Mouse (Mus musculus): ENCODE data around the gene Cwf19l1.

The Cwf19l1 gene

DNA sequence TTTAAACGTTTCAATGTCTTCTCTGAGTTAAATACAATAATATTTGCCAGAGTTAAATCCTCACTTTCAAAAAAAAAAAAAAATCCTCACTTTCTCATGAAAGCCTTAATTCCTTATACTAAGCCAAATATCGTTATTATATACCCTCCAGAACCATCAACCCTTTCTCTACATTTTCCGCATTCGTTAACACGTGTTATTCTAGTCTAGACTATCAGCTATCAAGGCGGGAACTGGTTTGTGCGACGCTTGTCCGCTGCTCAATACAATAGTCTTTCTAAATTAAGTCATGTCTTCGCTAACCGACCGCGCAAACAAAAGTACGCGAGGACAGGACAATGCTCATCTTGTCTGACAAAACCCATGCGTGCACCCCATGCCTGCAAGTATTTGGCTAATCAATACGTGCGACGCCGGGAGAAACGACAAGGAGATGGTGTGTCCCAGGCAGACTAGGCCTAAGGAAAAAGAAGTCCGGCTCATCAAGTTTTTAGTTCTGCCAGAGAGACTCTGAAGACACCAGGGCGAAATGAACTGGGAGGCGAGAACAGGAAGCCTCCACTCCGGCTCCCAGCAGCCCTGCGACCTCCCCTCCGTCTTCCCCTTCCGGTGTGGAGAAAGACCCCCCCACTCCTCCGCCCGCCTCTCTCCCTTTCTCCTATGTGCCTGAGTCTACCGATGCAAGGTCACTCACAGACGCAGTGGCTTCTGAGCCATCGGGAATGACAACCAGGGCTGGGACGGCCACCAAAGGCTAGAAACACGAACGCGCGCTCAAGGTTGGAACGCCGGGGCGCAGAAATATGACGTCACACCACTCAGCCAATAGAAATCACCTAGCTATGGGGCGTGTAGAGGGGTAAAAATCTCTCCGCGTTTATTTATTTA lies at the start of gene Cwf19l1:
Gene Cwf19l1 (minus strand): TSS at position 805 of the 888 bp plus-strand sequence.
- WGBS: under 1% methylated on average over 45 of the region's 45 CpGs

DNA sequence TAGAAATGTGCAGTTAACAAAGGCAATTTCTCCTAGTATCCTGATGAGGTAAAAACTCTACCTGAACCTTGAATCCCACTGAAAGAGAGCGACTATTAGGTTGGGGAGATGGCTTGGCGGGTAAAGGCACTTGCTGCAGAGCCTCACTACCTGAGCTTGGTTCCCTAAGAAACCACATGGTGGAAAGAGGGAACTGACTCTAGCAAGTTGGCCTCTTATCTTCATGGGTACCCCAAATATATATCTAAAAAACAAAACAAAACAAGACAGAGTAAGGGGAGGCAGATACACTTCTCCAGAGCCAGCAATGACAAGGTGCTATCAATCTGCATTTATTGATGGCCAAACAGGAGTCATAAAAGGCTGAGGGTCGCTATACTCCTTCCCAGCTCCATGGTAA lies 48.3 kb upstream of the Cwf19l1 start:
- WGBS: 79% methylated on average over 3 of the region's 3 CpGs

DNA sequence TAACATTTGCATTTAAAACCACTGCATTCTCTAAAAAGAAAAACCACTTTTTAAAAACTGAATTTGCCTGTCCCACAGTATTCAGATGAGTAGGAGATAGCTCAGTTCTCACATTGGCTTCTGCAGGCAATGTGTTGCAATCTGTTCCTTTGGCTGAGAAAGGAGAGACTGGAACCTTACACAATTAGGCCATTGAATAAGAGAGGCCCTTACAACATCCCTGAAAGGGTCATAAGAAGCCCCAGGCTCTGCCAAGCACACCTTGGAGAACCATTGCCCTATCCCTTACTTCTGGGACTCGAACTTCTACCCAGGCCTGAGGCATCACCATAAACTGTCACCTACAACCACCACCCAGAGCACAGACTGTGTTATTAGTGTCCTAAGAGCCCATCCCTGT lies 44.8 kb upstream of the Cwf19l1 start:
- 78% methylated on average over 1 of the region's 1 CpGs for WGBS

DNA sequence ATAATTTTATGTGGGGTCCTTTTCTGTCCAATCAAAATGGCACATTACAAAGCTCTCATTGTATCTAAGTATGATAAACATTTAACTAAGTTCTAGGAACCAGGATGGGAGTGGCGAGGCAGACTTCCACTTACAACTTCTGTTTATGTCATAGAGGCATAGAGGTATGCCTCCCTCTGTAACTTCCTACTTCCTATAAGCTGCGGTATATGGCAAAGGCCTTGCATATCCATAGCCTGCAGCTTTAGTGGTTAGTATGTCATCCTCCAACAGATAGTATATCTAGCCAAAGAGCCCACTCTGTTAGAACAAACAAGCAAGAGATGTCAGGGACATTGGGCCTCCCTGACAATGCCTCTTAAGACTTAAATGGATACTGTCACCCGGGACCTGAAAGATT lies 41.1 kb upstream of the Cwf19l1 start:
- WGBS: 87% methylated on average over 3 of the region's 3 CpGs

DNA sequence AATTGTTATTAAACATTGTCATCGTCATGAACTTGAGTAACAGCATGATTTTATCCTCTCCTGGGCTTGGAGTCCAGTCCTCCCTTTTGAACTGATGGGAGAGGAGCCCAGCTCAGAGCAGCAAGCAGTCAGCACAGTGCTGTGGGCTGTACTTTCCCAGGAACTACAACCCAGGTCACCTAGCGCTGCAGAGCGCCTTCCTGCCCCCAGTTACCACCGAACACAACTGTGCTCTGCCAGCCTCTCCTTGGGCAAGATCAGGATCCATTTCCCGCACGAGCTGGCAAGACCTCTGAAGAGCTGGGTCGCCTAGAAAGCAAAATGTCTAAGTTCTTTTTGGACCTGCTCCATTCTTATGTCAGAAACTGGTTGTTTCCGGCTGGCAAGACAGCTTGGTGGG lies 39.2 kb upstream of the Cwf19l1 start:
- WGBS: 58% methylated on average over 8 of the region's 8 CpGs

DNA sequence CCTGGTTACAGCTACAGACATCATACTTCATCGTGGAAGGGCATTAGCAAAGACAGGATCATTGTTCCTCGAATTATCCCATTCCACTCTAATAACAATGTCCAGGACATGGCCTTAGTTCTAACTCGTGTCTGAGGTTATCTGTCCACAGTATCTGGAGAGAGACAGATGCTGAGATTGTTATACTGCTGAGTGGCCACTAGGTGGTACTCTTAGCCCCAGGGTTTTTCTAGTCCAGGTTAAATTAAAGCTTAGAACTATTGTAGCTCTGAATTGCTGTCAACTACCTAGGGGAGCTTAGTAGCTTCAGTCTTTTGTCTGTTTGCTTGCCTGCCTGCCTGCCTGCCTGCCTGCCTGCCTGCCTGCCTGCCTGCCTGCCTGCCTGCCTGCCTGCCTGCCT lies 25.8 kb upstream of the Cwf19l1 start:
- WGBS: 15% methylated on average over 3 of the region's 3 CpGs

DNA sequence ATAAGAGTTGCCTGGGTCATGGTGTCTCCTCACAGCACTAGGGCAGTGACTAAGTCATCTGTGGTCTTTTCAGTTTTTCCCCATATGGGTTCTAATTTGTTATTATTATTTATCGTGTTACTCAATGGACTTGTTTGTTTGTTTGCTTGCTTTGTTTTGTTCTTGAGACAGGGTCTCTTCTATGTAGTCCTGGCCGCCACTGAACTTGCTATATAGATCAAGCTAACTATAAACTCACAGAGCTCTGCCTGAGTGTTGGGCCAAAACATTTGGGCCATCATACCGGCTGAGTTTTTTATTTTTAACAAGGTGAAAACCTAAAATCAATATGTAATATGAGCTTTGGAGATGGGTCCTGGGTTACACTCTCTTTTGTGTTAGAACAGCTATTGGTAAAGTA lies 23.7 kb upstream of the Cwf19l1 start:
- 89% methylated on average over 3 of the region's 3 CpGs for WGBS

DNA sequence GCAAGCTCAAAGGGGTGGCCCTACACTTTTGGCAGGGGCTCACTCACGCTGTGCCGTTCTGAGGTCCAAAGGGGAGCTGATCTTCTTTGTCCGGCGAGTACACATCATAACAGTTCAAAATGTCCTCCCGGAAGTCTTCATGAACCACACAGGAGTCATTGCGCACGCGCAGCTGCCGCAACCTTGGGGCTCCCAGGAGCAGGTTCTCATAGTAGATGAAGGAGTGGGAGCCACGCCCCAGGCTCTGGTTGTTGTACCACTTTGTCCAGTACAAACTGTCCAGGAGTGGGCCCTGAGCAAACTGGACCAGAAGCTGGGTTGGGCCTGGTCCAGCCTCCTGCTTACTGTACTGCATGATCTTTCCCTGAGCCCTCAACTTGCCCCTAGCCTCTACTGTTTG lies 21.3 kb upstream of the Cwf19l1 start:
- WGBS: 96% methylated on average over 10 of the region's 10 CpGs

DNA sequence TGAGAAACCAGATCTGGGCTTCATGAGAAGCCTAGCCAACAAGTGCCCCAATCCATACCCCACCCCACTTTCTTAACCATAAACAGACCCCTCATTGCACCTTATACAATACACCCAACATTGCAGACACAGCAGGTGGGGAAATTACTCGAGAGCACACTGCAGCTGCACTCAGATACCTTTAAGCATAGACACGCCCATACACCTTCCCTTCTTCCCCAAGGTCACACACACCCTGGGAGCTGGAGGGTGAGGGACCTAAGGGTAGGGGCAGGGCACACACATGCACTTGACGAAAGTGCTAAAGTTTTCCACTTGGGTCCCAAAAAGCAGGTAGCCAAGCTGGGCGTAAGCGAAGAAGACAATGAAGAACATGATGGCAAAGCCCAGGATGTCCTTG lies 18.1 kb upstream of the Cwf19l1 start:
- WGBS: 85% methylated on average over 5 of the region's 5 CpGs

DNA sequence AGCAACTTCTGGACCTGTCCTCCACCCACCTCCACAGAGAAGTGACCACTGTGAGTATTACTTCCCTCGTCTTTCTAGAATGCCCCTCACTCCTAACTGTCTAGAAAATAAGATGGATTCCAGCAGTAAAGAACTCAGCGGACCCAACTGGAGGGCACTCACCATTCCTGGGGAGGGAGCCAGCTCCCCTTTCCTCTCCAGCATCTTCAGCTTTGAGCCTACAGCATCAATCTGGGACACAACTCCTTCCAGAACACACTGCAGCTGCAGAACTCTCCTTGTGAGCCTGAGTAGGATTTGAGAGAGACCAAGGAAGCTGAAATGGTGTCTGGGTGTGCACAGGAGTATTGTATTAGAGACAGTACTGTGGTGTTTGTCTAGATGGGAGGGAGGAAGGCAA lies 13.3 kb upstream of the Cwf19l1 start:
- 70% methylated on average over 2 of the region's 2 CpGs for WGBS

DNA sequence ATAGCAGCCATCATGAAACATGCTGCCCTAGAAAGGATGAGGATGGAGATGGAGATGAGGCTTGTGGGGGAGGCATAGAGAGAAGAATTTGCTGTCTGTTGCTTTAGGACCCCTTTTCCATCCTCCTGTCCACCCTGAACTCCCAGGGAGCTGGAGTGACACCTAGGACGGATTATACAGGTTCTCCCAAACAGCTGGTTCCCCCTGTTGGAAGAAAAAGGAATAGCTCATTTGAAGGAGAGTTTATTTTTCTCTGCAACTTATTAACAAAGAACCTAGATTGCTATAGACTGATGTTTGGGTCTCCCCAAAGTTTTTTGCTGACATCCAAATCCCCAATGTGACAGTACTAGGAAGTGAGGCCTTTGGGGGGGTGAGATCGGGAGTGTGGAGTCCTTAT lies 12.7 kb upstream of the Cwf19l1 start:
- 40% methylated on average over 2 of the region's 2 CpGs for WGBS

DNA sequence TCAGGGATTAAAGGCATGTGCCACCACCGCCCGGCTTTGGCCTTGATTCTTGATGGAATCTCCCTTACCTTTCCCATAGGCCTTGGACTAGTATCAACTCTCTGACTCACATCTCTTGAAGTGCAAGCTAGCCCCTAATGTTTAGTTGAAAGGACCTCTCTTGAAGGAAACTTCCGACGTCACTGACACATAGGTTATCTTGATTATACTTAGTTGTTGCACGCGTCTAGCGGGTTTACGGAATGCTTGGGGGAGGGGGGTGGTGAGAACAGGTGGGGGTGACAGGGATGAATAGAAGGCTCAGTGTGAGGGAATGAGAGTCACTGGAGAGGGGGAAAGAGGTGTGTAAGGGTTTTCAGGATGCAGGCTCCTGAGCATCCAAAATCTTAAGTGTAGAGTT lies 11.3 kb upstream of the Cwf19l1 start:
- 94% methylated on average over 8 of the region's 8 CpGs for WGBS

DNA sequence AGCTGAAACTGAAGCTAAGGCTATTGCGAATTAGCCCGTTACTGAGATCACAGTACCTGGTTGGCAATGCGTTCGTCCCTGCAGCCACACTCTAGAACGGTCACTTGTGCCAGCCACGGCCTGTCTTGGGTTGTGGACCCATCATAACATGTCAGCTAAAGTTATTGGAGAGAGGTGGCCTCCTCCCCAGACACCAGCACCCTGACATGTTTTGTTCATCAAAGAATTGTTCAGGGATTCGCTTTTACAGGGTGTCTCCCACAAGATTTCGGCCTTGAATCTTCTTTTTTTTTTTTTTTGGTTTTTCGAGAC lies 10.8 kb upstream of the Cwf19l1 start:
- 56% methylated on average over 9 of the region's 9 CpGs for WGBS

DNA sequence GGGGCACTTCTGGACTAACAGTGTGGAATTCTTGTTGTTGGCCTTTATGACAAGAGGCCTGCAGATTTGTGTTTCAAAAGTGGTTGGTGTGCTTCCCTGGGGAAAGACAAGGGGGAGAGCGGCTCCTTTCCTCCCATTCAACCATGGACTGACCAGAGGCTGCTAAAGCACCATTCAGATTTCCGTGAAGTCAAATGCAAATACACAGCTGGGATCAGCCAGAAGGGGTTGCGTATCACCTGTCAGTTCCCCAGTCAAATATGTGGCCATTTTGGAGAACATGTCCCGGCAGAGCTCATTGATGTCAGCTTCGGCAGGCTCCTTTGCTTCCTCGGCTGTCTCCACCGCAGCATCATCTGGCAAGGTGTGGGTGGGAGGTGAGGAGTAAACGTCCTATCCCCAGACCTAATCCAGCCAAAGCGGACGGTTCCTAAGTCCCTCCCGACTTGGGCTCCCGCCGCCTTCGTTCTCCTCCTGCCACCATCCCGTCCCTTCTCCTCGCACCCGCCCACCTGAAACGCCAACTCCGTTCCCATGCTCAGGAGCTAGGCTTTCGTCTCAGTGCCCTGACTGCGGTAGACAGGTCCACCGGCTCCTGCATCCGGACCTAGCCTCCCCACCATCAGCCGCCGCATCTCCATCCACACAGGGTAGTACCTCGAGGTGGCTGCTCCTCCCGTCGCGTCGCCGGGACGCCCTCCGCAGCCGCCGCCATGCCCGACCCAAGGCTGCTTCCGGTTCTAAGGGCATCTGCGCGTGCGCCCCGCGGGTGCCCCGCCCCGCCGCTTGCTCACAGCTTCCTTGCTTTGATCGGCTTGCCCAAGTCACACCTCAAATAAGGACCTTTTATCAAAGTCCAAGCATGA lies 10.3 kb upstream of the Cwf19l1 start, which contains the start of gene Bloc1s2:
Gene Bloc1s2 (minus strand): TSS at position 745 of the 866 bp plus-strand sequence.
- 1% methylated on average over 46 of the region's 46 CpGs for WGBS

DNA sequence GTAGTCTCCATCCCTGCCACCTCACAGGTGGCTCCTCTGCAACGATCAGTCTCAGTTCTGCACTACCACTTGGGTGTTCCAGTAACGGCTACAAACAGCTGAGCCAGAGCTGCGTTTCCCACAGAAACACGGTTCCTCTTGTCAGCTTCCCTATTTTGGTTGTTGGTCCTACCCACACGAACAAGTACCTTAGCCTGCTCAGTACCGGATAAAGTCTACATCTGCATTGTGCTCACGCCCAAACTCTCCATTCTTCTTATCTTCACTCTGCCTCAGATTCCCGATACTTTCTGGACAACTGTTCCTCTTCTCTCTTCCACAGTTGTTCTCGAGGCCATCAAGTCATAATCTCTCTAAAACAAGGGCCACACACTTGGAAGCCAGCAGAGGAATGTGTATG lies 8.7 kb upstream of the Cwf19l1 start:
- WGBS: 83% methylated on average over 9 of the region's 9 CpGs

DNA sequence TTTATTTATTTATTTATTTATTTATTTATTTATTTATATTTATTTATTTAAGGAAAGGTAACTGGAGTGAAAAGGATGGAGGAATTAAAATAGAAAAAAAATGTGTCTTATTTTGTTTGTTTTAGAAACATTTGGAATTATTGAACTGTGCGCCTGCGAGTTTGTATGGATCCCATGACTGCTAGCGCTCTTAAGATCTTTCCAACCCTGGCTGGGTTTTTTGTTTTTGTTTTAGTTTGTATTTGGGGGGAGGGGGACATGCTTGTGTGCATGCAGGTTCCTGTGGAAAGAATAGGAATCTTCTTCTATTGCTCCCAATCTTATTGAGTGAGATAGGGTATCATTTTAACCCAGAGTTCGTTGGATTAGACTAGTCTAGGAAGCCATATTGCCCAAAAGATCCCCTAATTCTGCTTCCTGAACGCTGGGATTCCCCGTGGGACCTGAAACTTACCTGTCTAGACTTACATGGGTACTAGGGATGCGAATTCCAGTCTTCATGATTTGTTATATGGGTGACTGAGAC lies 347 bp upstream of the Cwf19l1 start:
- WGBS: 30% methylated on average over 7 of the region's 7 CpGs

DNA sequence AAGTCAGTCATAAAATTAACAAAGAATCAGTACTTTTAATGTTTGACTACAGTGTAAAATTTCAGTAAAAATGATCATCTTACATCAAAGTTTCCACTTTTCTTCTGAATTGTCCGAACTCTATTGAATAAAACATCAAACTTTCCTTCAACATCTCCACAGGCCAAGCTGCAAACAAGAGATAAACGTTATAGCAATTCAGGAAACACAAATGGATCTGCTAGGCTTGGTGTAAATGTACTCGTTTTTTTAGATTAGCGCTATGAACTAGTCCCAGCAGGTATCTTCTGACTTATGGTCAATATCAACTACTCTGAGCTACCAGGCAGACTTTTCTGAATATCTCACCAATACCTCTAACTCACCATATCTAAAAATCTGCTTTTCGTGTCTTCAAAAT lies 2.8 kb downstream of the Cwf19l1 start:
- WGBS: 86% methylated on average over 5 of the region's 5 CpGs

DNA sequence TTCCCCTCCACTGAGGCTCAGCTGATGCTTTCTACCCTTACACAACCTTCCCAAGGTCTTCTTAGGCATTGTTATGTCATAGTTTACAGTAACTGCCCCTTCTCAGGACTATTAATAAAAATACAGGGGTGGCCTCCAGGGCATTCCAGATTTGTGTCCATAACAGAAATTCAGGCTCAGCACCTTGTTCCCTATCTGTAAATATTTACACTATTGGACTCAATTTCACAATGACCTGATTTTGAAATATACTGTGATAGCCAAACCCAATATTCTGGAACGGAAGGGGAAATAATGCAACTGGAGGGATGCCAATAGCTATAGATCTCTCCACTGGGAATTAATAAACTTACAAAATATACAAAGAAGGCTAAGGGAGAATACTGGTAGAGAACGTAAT lies 7.1 kb downstream of the Cwf19l1 start:
- 83% methylated on average over 2 of the region's 2 CpGs for WGBS

DNA sequence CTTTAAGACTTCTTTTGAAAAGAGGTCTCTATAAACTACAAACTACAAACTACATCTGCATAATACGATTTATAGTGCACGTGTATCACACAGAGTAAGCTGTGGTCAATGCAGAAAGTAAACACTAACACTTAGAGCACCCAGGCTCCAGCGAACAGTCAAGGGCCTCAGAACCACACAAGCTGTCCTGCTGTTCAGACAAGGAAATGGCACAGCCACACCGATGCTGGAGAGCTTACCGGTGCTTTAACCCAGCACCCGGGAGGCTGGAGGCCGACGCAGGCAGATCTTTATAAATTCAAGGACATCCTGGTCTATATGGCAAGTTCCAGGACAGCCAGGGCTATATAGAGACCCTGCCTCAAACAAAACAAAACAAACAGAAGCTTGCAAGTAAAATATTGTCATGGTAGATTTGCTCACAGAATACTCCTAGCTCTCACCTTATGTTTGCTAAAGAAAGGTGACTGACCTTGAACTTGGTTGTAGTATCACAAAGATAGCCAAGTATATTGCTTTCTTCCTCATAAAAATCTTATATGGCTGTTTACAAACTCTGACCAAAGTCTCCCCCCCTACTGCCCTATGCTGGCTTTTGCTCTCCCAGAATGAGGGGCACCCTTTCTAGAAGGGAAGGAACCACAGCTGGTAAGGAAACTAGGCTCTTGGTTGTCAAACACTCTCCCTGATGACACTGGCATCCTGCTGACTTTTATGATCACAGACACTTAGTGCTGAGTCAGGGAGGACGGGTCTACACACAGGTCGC lies 7.8 kb downstream of the Cwf19l1 start:
- 93% methylated on average over 10 of the region's 10 CpGs for WGBS

DNA sequence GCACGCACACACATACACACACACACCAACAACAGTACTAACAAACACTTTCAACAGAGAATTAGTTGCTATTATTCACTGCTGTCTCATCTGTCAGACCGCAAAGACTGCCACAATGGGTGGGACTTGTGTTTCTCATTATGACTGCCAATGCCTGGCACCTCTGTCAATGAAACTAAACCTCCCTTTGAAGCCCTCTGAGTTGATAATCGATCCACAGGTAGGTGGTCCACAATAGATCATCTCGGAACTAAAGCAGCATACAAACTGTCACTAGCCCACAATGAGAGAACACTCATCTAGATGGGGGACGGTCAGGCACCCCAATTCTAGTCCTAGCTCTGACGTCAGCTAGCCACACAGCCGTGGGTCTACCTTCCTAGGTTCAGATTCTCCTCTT lies 14.5 kb downstream of the Cwf19l1 start:
- 90% methylated on average over 7 of the region's 7 CpGs for WGBS

DNA sequence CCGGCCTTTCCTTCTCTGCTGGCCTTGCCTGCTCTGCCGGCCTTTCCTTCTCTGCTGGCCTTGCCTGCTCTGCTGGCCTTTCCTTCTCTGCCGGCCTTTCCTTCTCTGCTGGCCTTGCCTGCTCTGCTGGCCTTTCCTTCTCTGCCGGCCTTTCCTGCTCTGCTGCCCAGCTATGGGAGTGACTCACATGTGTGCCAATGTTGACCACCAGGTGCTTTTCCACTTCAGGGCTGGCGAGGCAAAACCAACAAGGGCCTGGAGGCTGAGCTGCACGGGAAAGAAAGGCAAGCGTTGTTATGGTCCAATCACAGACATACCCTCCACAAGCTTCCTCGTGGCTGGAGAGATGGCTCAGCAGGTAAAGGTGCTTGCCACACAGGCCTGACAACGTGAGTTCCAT lies 15.0 kb downstream of the Cwf19l1 start:
- WGBS: 96% methylated on average over 9 of the region's 9 CpGs

DNA sequence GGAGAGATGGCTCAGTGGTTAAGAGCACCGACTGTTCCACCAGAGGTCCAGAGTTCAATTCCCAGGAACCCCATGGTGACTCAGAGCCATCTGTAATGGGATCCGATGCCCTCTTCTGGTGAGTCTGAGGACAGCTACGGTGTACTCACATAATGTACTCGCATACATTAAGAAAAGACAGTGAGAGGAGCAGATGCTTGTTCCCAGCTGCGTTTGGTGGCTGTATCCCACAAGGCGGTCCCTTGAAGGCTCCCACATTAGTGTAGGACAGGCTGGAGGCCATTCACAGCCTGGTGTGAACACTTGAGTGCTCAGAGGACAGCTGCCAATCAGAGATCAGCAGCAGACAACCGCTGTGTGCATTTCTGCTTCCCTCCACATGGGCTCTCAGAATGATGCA lies 24.0 kb downstream of the Cwf19l1 start:
- WGBS: 52% methylated on average over 7 of the region's 7 CpGs

Measured in cerebral cortex, adult 2 months (tissue).